Mouse (Mus musculus): ENCODE results near the gene Ube2s. TPM values are rescaled to one million over a fixed set of nuclear protein-coding genes. Genes with fewer than 3 reads are reported as not detected.
"Not testable (repeated sequence)": the region's sequence is repeated elsewhere in the genome, so short reads cannot be mapped to it uniquely, and the experiment has no call there.

Ube2s gene
- 1,069 and 1,189 TPM in 2 replicates for polyA plus RNA-seq (2012; rRNA removed)

- peak within 1 kb of the TSS; percentile 95 for H3K4me3 ChIP-seq (ENCODE audit: control insufficient read depth, low read depth, low read length)
- peaks cover 8% of the 10 kb centered on the region for H3K36me3 ChIP-seq (ENCODE audit: control insufficient read depth, insufficient read depth, low read length)
- peak within 1 kb of the TSS; percentile 100 for H3K27ac ChIP-seq (ENCODE audit: control insufficient read depth, insufficient read depth, low read depth, low read length)
- peaks cover 5% of the 10 kb centered on the region for H3K4me1 ChIP-seq (ENCODE audit: control insufficient read depth, insufficient read depth, low read length)
- no peak for TF ChIP-seq CTCF (IDR thresholded peaks at IDR 0.05; ENCODE audit: control insufficient read depth, insufficient read depth, insufficient replicate concordance, low read depth, low read length)
- TF ChIP-seq POLR2A (IDR thresholded peaks at IDR 0.05; ENCODE audit: control insufficient read depth, low read depth, low read length), result peak; percentile 95
- H3K27me3 ChIP-seq (ENCODE audit: control insufficient read depth, insufficient read depth, low read length), result no peaks in the 10 kb centered on the region
Observed at GRCm38 (mm10) chr7:4812303-4813104, at the start of gene Ube2s. Gene Ube2s, minus strand, starts transcription at chr7:4812590.

GRCm38 (mm10) chr7:4860926-4861325 is 48.5 kb upstream of the Ube2s start:
- H3K4me1 ChIP-seq (ENCODE audit: control insufficient read depth, insufficient read depth, low read length), result peaks cover 11% of the 10 kb centered on the region
- H3K27ac ChIP-seq (ENCODE audit: control insufficient read depth, insufficient read depth, low read depth, low read length); H3K36me3 ChIP-seq (ENCODE audit: control insufficient read depth, insufficient read depth, low read length); H3K27me3 ChIP-seq (ENCODE audit: control insufficient read depth, insufficient read depth, low read length); H3K4me3 ChIP-seq (ENCODE audit: control insufficient read depth, low read depth, low read length): not testable (repeated sequence)

GRCm38 (mm10) chr7:4859418-4859978 is 47.1 kb upstream of the Ube2s start:
- Histone ChIP-seq H3K27me3 (ENCODE audit: control insufficient read depth, insufficient read depth, low read length) (no peaks in the 10 kb centered on the region), H3K4me1 (ENCODE audit: control insufficient read depth, insufficient read depth, low read length) (peaks cover 3% of the 10 kb centered on the region), H3K36me3 (ENCODE audit: control insufficient read depth, insufficient read depth, low read length) (no peaks in the 10 kb centered on the region), H3K27ac (ENCODE audit: control insufficient read depth, insufficient read depth, low read depth, low read length) (no peak overlapping the region), H3K4me3 (ENCODE audit: control insufficient read depth, low read depth, low read length) (no peak overlapping the region)
- no peak for TF ChIP-seq POLR2A (IDR thresholded peaks at IDR 0.05; ENCODE audit: control insufficient read depth, low read depth, low read length)
- no peak for TF ChIP-seq CTCF (IDR thresholded peaks at IDR 0.05; ENCODE audit: control insufficient read depth, insufficient read depth, insufficient replicate concordance, low read depth, low read length)

GRCm38 (mm10) chr7:4857321-4857720 is 44.9 kb upstream of the Ube2s start:
- no peaks in the 10 kb centered on the region for H3K27me3 ChIP-seq (ENCODE audit: control insufficient read depth, insufficient read depth, low read length)
- TF ChIP-seq POLR2A (IDR thresholded peaks at IDR 0.05; ENCODE audit: control insufficient read depth, low read depth, low read length) (no peak), CTCF (IDR thresholded peaks at IDR 0.05; ENCODE audit: control insufficient read depth, insufficient read depth, insufficient replicate concordance, low read depth, low read length) (no peak)

GRCm38 (mm10) chr7:4856508-4856907 is 44.1 kb upstream of the Ube2s start:
- Histone ChIP-seq H3K4me1 (ENCODE audit: control insufficient read depth, insufficient read depth, low read length) (peaks cover 3% of the 10 kb centered on the region), H3K27ac (ENCODE audit: control insufficient read depth, insufficient read depth, low read depth, low read length) (no peak overlapping the region), H3K4me3 (ENCODE audit: control insufficient read depth, low read depth, low read length) (no peak overlapping the region), H3K36me3 (ENCODE audit: control insufficient read depth, insufficient read depth, low read length) (no peaks in the 10 kb centered on the region), H3K27me3 (ENCODE audit: control insufficient read depth, insufficient read depth, low read length) (no peaks in the 10 kb centered on the region)
- TF ChIP-seq CTCF (IDR thresholded peaks at IDR 0.05; ENCODE audit: control insufficient read depth, insufficient read depth, insufficient replicate concordance, low read depth, low read length) (no peak), POLR2A (IDR thresholded peaks at IDR 0.05; ENCODE audit: control insufficient read depth, low read depth, low read length) (no peak)

More at GRCm38 (mm10) chr7:4857321-4857720, 44.9 kb upstream of the Ube2s start:
- H3K27ac ChIP-seq (ENCODE audit: control insufficient read depth, insufficient read depth, low read depth, low read length), result no peak overlapping the region
- H3K4me3 ChIP-seq (ENCODE audit: control insufficient read depth, low read depth, low read length), result no peak overlapping the region
- H3K36me3 ChIP-seq (ENCODE audit: control insufficient read depth, insufficient read depth, low read length), result no peaks in the 10 kb centered on the region
- H3K4me1 ChIP-seq (ENCODE audit: control insufficient read depth, insufficient read depth, low read length), result peaks cover 3% of the 10 kb centered on the region

GRCm38 (mm10) chr7:4853613-4854012 is 41.2 kb upstream of the Ube2s start:
- Histone ChIP-seq H3K4me3 (ENCODE audit: control insufficient read depth, low read depth, low read length) (no peak overlapping the region), H3K4me1 (ENCODE audit: control insufficient read depth, insufficient read depth, low read length) (peaks cover 7% of the 10 kb centered on the region), H3K27me3 (ENCODE audit: control insufficient read depth, insufficient read depth, low read length) (no peaks in the 10 kb centered on the region), H3K36me3 (ENCODE audit: control insufficient read depth, insufficient read depth, low read length) (no peaks in the 10 kb centered on the region), H3K27ac (ENCODE audit: control insufficient read depth, insufficient read depth, low read depth, low read length) (no peak overlapping the region)
- no peak for TF ChIP-seq POLR2A (IDR thresholded peaks at IDR 0.05; ENCODE audit: control insufficient read depth, low read depth, low read length)
- TF ChIP-seq CTCF (IDR thresholded peaks at IDR 0.05; ENCODE audit: control insufficient read depth, insufficient read depth, insufficient replicate concordance, low read depth, low read length), result no peak

- Histone ChIP-seq H3K4me3 (ENCODE audit: control insufficient read depth, low read depth, low read length) (no peak overlapping the region), H3K4me1 (ENCODE audit: control insufficient read depth, insufficient read depth, low read length) (peaks cover 4% of the 10 kb centered on the region), H3K27me3 (ENCODE audit: control insufficient read depth, insufficient read depth, low read length) (no peaks in the 10 kb centered on the region), H3K36me3 (ENCODE audit: control insufficient read depth, insufficient read depth, low read length) (no peaks in the 10 kb centered on the region), H3K27ac (ENCODE audit: control insufficient read depth, insufficient read depth, low read depth, low read length) (peak overlapping the region; percentile 15; the same call in 1 of the 2 replicates)
- TF ChIP-seq CTCF (IDR thresholded peaks at IDR 0.05; ENCODE audit: control insufficient read depth, insufficient read depth, insufficient replicate concordance, low read depth, low read length) (no peak), POLR2A (IDR thresholded peaks at IDR 0.05; ENCODE audit: control insufficient read depth, low read depth, low read length) (no peak)
Observed at GRCm38 (mm10) chr7:4851315-4851688, 38.9 kb upstream of the Ube2s start.

Data from testis, adult 2 months (tissue).